Mouse (Mus musculus): ENCODE measurements around the gene Trim31. TPM values are rescaled to one million over a fixed set of nuclear protein-coding genes. Genes with fewer than 3 reads are reported as not detected.

Trim31 gene
- total RNA-seq, 2 experiments from 2014 or later, result not detected

DNA sequence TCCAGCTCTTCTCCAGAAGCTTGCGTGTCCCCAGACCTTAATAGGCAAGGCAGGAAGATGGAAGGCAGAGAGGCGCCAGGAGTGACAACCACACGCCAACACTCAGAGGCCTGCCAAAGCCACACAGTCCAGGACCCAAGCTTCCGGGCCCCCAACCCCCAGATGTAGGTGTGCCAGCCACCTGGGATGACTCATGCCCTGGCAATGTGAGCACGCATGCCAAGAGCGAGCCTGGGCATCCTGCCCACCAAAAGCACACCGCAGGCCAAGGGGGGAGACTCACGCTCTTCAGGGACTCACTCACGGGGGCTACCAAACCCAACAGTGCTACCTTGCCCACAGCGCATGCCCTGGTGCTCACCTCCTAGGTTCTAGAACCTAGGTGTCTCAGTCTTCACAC lies 44.5 kb downstream of the Trim31 start:
- intact Hi-C loops (cut with DNase I), result loop anchor here (2.0 to 10.0 kb wide), 2 partner anchors 28 to 668 kb away; partner anchors contain the start of gene Trim39
- peak; percentile 57 to 67 for DNase-seq

DNA sequence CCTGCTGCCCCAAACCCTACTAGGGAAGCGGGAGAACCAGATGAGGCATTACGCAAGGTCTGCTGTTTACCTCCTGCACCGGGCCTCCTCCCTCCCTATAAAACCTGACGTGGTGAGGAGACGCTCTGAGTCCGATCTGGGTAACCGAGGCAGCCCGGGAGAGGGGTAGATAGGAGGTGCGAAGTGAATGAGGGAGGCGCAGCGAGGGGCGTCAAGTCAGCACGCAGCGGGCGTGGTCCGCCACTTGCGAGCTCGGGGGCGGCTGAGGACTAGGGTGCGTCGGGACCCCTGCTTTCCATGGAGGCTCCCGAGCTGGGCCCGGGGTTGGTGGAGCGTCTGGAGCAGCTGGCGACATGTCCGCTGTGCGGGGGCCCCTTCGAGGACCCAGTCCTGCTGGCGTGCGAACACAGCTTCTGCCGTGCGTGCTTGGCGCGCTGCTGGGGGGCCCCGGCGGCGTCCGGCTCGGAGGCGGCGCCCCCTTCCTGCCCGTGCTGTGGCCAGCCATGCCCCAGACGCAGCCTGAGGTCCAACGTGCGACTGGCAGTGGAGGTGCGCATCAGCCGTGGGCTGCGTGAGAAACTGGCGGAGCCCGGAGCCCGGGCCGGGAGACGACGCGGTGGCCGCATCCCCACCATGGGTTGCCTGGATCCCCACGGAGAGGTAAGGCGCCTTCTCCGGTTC lies 45.0 kb downstream of the Trim31 start, which contains the start of gene Rnf39:
TSS of gene Rnf39 (plus strand) at position 128 of the 681 bp plus-strand sequence.
- peak in 1 of 2 experiments; percentile 27 for DNase-seq
- intact Hi-C loops (cut with DNase I), result loop anchor here (2.0 to 10.0 kb wide), 2 partner anchors 28 to 668 kb away; partner anchors contain the start of gene Trim39

DNA sequence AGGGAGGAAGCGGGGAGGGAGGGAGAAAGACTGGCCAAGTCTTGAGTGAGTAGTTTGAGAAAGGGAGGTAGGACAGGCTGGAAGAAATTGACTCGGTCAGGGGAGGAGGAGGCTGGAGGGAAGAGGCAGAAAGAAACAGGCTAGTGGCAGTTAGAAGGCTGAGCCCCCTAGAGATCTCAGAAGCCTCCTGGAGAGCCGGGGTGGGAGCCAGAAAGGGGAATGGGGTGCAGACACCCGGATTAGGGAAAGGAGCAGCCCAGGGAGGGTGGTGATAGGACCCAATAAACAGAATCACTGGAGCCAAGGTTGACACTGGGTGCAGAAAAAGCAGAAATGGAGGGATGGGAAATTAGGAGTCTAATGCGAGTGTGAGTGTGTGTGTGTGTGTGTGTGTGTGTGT lies 45.8 kb downstream of the Trim31 start:
- intact Hi-C loops (cut with DNase I), result loop anchor here (2.0 to 10.0 kb wide), 2 partner anchors 29 to 669 kb away; partner anchors contain the start of gene Trim39
- DNase-seq, result no peak

DNA sequence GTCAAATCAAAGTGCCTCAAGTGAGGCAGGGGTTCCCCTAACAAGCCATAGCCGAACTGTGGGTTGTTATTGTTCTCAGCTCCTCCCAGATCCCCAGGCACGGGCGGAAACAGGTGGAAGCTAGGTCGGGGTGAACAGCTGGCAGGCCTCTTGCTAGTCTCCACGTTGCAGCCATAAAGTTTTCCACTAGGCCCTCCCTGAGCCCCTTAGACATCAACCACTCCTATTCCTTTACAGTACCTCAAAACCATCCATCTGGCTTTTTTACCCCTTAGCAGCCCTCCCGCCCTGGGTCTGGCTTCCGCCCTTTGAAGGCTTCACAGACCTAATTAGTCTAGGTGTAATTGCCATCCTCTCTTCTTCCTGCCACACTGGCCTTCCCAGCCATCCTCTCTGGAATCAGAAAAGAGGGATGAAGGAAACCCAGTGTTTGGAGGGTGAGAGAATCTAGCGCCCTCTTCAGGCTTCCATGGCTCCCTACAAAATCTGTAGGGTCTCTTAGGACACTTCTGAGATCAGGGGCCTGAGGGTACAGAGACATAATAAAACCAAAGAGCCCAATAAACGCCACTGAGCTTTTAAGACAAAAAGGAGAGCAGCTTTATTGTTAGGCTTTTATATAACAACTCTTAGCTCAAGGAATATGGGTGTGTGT lies 46.3 kb downstream of the Trim31 start:
- no peak for DNase-seq
- intact Hi-C loops (cut with DNase I), result loop anchor here (10.0 kb wide), 1 partner anchor 669 kb away; the partner anchor contains the start of gene Trim39

DNA sequence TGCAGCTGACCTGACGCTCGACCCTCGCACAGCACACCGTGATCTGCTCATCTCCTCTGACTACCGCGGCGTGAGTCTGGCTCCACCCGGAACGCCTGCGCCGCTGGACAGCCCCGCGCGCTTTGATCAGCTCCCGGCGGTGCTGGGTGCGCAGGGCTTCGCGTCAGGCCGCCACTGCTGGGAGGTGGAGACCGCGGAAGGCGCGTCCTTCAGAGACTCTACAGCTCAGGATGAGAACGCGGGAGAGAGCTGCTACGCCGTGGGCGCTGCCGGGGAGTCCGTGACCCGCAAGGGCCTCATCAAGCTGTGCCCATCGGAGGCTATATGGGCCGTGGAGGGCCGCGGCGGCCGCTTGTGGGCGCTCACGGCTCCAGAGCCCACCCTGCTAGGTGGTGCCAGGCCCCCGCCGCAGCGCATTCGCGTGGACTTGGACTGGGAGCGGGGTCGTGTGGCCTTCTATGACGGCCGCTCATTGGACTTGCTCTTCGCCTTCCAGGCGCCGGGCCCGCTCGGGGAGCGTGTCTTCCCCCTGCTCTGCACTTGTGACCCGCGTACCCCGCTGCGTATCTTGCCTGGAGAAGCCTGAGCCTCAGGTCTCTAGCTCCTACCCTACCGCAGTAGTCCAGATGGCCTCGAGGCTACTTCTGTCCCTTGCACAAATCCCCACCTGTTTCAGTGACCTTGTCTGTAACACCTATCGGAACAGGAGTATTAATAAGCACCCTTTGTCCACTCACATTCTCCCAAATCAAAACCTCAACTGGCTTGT lies 49.3 kb downstream of the Trim31 start:
- peak; percentile 62 to 69 for DNase-seq
- intact Hi-C loops (cut with DNase I), result loop anchor here (2.0 to 10.0 kb wide), 2 partner anchors 14 to 672 kb away; partner anchors contain the start of gene Trim39

DNA sequence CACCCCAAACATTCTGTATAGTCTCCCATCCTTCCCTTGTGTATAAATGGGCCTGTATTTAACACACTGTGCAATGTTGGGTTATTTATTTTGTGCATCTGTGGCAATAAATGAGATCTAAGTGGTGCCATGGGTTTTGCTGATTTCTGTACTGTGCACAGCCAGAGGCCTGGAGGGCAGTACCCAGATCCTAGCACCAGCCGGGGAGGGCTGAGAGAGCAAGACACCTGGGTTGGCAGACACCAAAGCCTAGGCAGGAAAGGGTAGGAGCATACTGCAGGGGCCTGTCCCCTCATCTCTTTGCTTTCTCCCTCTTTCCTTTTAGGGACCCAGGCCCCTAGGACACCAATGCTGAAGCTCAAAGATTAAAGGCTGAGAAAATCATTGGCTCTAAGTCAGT lies 50.4 kb downstream of the Trim31 start:
- intact Hi-C loops (cut with DNase I), result loop anchor here (10.0 kb wide), 1 partner anchor 673 kb away; the partner anchor contains the start of gene Trim39
- no peak for DNase-seq

DNA sequence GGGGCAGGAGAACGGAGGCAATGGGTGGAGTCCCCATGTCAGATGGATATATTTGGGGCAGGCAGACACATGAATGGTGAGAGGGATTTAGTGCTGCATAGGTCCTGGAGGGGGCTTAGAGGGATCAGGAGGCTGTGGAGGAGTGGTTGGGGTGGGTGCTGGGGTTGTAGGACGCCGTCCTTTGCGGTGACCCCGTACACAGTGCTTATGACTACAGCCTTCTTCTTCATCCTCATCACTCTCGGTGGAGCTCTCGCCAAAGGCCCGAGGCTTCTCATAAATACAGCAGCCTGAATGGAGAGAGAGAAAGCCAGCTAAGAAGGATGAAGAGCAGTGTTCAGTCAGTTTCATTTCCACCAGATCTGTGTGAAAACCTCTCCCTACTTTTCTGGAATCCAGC lies 51.3 kb downstream of the Trim31 start:
- DNase-seq, result no peak
- intact Hi-C loops (cut with DNase I), result loop anchor here (10.0 kb wide), 1 partner anchor 674 kb away; the partner anchor contains the start of gene Trim39

DNA sequence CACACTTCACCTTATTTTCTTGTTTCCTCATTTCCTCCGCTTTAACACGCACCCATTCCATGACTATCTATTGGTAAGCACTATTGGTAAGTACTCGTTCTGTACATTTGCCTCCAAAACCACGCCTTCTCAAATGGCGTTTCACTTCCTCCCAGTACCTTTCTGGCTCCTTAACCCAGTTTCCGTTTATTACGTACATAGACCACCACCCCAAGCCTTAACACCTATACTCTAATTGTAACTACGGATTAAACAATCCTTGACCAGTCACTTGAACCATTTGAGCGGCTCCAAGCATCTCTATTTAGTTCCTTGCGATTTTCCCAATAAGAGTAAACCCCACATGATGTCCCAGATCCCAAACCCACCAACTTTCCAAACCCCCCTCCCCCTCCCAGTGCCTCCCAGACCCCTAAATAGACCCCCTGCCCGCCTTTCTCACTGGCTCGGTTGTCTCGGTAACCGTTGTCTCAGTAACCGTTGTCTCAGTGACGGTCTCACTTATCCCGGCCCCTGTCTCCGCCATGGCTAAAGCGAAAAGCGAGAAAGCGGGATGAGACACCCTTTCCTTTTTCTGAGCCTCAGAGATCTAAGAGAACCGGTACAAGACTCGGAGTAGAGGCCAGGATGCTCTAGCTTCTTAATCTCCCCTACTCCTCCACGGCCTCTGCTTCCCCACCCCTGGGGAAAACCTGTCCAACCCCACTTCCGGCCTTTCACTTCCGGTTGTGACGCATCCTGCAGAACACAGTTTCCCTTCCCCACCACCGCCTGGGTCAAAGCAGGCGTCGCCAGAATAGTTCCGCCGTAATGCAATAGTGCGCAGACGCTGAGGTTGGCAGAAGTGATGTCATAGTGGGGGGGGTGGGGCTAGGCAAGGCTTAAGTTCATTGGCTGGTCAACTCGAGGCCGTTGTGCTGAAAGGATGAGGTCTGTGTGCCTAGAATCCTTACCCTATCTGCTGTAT lies 53.3 kb downstream of the Trim31 start, which contains the start of gene Ppp1r11:
TSS of gene Ppp1r11 (minus strand) at position 761 of the 967 bp plus-strand sequence.
- DNase-seq, result peak; percentile 92 to 96
- intact Hi-C loops (cut with DNase I), result no loop called here

DNA sequence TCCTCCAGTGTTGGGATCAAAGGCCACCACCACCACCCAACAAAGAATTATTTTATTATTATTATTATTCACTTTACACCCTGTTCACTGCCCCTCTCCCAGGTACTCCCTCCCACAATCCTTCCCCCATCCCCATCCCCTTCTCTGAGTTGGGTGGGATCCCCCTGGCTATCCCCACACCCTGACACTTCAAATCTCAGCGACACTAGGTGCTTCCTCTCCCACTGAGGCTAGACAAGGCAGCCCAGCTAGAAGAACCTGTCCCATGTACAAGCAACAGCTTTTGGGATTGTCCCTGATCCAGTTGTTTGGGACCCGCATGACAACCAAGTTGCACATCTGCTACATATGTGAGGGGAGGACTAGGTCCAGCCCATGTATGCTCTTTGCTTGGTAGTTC lies 54.7 kb downstream of the Trim31 start:
- intact Hi-C loops (cut with DNase I), result no loop called here
- DNase-seq, result no peak

DNA sequence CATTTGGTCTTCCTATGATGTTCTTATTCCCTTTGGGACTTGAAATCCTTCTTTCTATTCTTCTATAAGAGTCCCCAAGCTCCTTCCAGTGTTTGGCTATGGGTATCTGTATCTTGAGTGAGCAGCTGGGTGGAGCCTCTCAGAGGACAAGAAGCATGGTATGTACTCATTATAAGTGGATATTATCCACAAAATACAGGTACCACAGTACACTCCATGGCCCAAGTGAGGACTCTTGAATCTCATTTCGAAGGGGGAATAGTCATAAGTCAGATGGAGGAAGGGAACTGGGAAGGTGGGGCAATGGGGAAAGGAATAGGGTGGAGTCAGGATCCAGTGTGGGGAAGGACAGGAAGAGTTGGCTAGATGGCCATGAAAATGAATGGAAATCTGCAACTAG lies 55.1 kb downstream of the Trim31 start:
- DNase-seq, result no peak
- intact Hi-C loops (cut with DNase I), result no loop called here

DNA sequence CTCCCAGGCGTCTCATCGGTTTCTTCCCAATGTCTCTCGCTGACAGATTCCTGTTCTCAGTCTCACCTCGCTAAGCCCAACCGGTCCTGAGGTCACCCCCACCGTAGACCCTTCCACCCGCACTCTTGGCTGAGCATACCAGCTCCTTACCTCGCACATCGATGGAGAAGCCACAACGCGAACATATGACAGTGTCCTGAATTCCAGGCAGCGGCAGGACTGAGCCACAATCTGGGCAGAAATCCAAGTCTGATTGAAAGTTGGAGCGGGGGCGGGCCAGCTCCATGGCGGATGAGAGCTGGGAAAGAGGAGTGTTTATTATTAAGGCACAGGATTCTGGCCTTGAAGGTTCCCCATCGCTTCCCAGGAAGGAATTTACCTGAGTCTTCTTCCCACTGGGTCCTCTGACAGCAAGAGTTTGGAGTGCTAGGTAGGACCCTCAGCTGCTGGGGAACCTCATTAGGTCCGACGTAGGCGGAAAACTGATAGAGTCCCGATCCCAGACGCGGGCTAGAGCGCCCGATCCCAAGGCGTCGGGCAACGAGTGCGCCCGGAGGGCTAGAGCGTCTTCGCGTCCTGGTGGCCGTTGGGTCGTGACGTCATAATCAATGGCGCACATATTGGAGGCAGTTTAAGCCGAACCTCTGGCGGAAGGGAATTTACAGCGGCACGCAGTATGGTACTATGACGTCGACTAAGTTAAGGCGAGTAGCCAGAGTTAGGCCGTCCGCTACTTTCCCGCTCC lies 60.3 kb downstream of the Trim31 start, which contains the start of the genes Znrd1 and Znrd1as:
TSS of gene Znrd1 (minus strand) at position 561 of the 745 bp plus-strand sequence.
TSS of gene Znrd1as (plus strand) at position 594 of the 745 bp plus-strand sequence.
- intact Hi-C loops (cut with DNase I), result loop anchor here (2.0 to 5.0 kb wide), 3 partner anchors 43 to 121 kb away; partner anchors contain the start of genes Gabbr1 and Trim26
- peak; percentile 90 to 95 for DNase-seq

DNA sequence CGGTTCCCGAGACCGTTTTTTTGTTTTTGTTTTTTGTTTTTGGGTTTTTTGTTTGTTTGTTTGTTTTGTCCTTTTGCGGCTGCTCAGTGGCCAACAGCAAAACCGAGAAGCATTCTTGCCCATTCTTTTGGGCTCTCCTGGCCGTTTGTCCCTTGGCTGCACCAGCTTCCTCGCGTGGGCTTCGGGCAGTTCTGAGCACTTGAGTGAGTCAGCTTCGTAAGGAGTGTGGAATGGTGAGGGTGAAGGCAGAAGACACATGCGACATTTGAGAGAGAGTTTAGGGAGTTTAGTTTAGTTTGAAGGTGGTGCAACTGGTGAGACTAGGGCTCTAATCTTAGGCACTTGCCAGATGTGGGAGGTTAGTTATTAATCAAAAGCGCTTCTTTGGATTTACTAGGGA lies 61.0 kb downstream of the Trim31 start:
- DNase-seq, result no peak
- intact Hi-C loops (cut with DNase I), result loop anchor here (2.0 to 5.0 kb wide), 3 partner anchors 44 to 122 kb away; partner anchors contain the start of genes Gabbr1 and Trim26

Other genes with a start within 250 kb of the Trim31 start
- gene H2-M1, start 225.9 kb upstream of the Trim31 start, total RNA-seq (2021), result not detected
- not detected for gene H2-M10.5, start 125.2 kb upstream of the Trim31 start, total RNA-seq (2021)
- not detected for gene H2-M10.6, start 85.9 kb upstream of the Trim31 start, total RNA-seq (2021)
- gene Trim26, start 61.0 kb upstream of the Trim31 start, total RNA-seq (2021), result 10 to 100 TPM; 22.2 to 23.6 TPM
- gene Trim15, start 30.9 kb upstream of the Trim31 start, total RNA-seq (2021), result not detected
- gene Trim10, start 28.5 kb upstream of the Trim31 start, total RNA-seq (2021), result under 1 TPM; 0.41 to 0.64 TPM
- not detected for gene Trim40, start 8.0 kb upstream of the Trim31 start, total RNA-seq (2021)
- under 1 TPM; 0.76 to 0.92 TPM for gene Rnf39, start 44.8 kb downstream of the Trim31 start, total RNA-seq (2021)
- 10 to 100 TPM; 95.1 to 96.8 TPM for gene Ppp1r11, start 53.6 kb downstream of the Trim31 start, total RNA-seq (2021)
- 10 to 100 TPM; 24.1 to 27.6 TPM for gene Znrd1, start 60.4 kb downstream of the Trim31 start, total RNA-seq (2021)
- gene Znrd1as, start 60.5 kb downstream of the Trim31 start, total RNA-seq (2021), result 10 to 100 TPM; 13.3 to 13.5 TPM
- gene 2410137M14Rik, start 83.1 kb downstream of the Trim31 start, total RNA-seq (2021), result not detected
- gene H2-M5, start 91.4 kb downstream of the Trim31 start, total RNA-seq (2021), result not detected
- gene Zfp57, start 103.0 kb downstream of the Trim31 start, total RNA-seq (2021), result 1 to 10 TPM; 1.0 to 1.8 TPM
- gene Mog, start 125.3 kb downstream of the Trim31 start, total RNA-seq (2021), result not detected
- 1 to 10 TPM; 8.6 to 9.4 TPM for gene Gabbr1, start 147.8 kb downstream of the Trim31 start, total RNA-seq (2021)
- gene Olfr90, start 190.4 kb downstream of the Trim31 start, total RNA-seq (2021), result not detected
- gene Olfr91, start 200.2 kb downstream of the Trim31 start, total RNA-seq (2021), result not detected
- gene Olfr92, start 222.0 kb downstream of the Trim31 start, total RNA-seq (2021), result not detected